Mouse (Mus musculus) olfactory bulb, adult 2 months (tissue): ENCODE measurements around the gene Gm45716.

Experiments used
- CTCF ChIP-seq: fragments of 200-500 bp; IDR thresholded peaks from 2 replicates; pipeline ENCODE4 v1.5.1; 2012; ENCODE audit warnings: low read depth, mild to moderate bottlenecking, low read length, moderate library complexity; ENCODE audit not compliant: insufficient read depth
- POLR2A ChIP-seq: fragments of 200-500 bp; IDR thresholded peaks from 2 replicates; pipeline ENCODE4 v1.6.1; 2012; ENCODE audit warnings: mild to moderate bottlenecking, low read depth, low read length, moderate library complexity; ENCODE audit not compliant: insufficient read depth

DNA sequence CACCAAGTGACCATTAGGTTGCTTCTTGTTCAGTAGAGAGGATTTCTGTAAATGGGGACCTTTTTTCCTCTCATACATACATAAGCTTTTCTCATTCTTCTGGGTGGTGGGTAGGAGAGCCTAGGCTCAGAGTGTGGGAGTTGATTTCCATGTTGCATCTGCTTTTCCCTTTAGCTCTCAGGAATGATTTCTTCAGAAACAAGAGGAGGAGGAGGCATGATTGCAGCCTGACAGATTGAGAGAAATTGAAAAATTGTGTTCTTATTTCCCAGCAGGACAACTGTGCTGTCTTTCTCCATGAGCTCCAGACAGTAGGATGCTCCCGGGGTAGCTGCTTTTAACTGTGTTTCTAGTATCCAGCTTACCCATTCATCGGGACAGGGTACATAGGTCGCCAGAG lies 67.1 kb downstream of the Gm45716 start:
- no peak for TF ChIP-seq POLR2A
- no peak for TF ChIP-seq CTCF
